Mouse (Mus musculus) lung, postnatal 0 days (tissue): ENCODE measurements around the gene Gpatch8. TPM values are rescaled to one million over a fixed set of nuclear protein-coding genes. Genes with fewer than 3 reads are reported as not detected.

ENCODE experiments used
- ATAC-seq: fragments of 200-750 bp; cut with Nextera tagmentation; 2 replicates; pipeline ENCODE4 v1.8.0; 2017; ENCODE audit warnings: moderate library complexity
- DNase-seq: peaks from one replicate; pipeline ENCODE4 v3.0.0-alpha.2; 2016; ENCODE audit warnings: low spot score
- H3K27ac ChIP-seq: fragments of 300-500 bp; sonication (generic); 2 replicates; pipeline ENCODE4 v1.5.1; 2014; ENCODE audit warnings: antibody characterized with exemption, mild to moderate bottlenecking, low read length, mixed read lengths
- H3K27me3 ChIP-seq: fragments of 300-500 bp; sonication (generic); replicated peaks from 2 replicates; pipeline ENCODE4 v1.6.1; 2014; ENCODE audit warnings: low read length, mixed read lengths; ENCODE audit not compliant: insufficient read depth
- H3K36me3 ChIP-seq: fragments of 300-500 bp; sonication (generic); 2 replicates; pipeline ENCODE4 v1.6.1; 2014; ENCODE audit warnings: low read length, mixed read lengths; ENCODE audit not compliant: insufficient read depth
- H3K4me1 ChIP-seq: fragments of 300-500 bp; sonication (generic); 2 replicates; pipeline ENCODE4 v1.6.1; 2014; ENCODE audit warnings: antibody characterized with exemption, low read depth, low read length, mixed read lengths; ENCODE audit not compliant: insufficient read depth
- H3K4me2 ChIP-seq: fragments of 300-500 bp; sonication (generic); replicated peaks from 2 replicates; pipeline ENCODE4 v1.6.1; 2014; ENCODE audit warnings: low read depth, mild to moderate bottlenecking, low read length, moderate library complexity, mixed read lengths
- H3K4me3 ChIP-seq: fragments of 300-500 bp; sonication (generic); 2 replicates; pipeline ENCODE4 v1.5.1; 2014; ENCODE audit warnings: low read depth, low read length
- H3K9ac ChIP-seq: fragments of 300-500 bp; sonication (generic); replicated peaks from 2 replicates; pipeline ENCODE4 v1.6.1; 2014; ENCODE audit warnings: low read depth, mild to moderate bottlenecking
- H3K9me3 ChIP-seq: fragments of 300-500 bp; sonication (generic); 2 replicates; pipeline ENCODE4 v1.6.1; 2016; ENCODE audit warnings: low read length, mixed read lengths
- CTCF ChIP-seq: IDR thresholded peaks from 2 replicates; pipeline ENCODE4 v1.5.1; 2016; ENCODE audit warnings: antibody characterized with exemption, mild to moderate bottlenecking
- EP300 ChIP-seq: IDR thresholded peaks from 2 replicates; pipeline ENCODE4 v1.6.1; 2016; ENCODE audit warnings: antibody characterized with exemption, mild to moderate bottlenecking, control low read depth
- WGBS: fragments of 180-500 bp; shearing (Covaris S2); extraction: QIAGEN DNeasy Blood & Tissue Kit; methylation state at CpG from one replicate; pipeline ENCODE4 v1.1.7; 2014; 5-methylcytosine and 5-hydroxymethylcytosine counted together
- polyA plus RNA-seq: library from polyadenylated mRNA; unstranded; fragments of >200 nt; fragmentation: Nextera tagmentation; extraction: Ambion mirVana; gene quantifications from 2 replicates; pipeline ENCODE4 v1.2.1, GENCODE M21; 2015

Gpatch8 gene
- polyA plus RNA-seq, result 25.3 and 27.4 TPM in 2 replicates

GRCm38 (mm10) chr11:102556031-102556715, at the start of gene Gpatch8:
Gpatch8 (minus strand) TSS chr11:102556392.
- WGBS, result 0% methylated on average over 44 of the region's 55 CpGs
- Histone ChIP-seq H3K9me3 (no peaks in the 10 kb centered on the region), H3K36me3 (no peaks in the 10 kb centered on the region), H3K4me2 (peak within 1 kb of the TSS; percentile 73), H3K4me3 (peak within 1 kb of the TSS; percentile 85), H3K4me1 (peaks cover 11% of the 10 kb centered on the region; the same call in 1 of the 2 replicates), H3K27ac (peak within 1 kb of the TSS; percentile 87), H3K9ac (peak within 1 kb of the TSS; percentile 88), H3K27me3 (no peaks in the 10 kb centered on the region)
- DNase-seq, result peak; percentile 99
- TF ChIP-seq EP300 (peak; percentile 61; the same call in 1 of the 2 replicates), CTCF (0 out of 2 replicates have a peak, but pooled peaks have one; percentile 3)
- ATAC-seq, result peak; percentile 99

- Histone ChIP-seq H3K4me2 (peak overlapping the region; percentile 88), H3K27me3 (0 out of 2 replicates have a peak, but pooled peaks cover 4% of the 10 kb centered on the region), H3K4me3 (peak overlapping the region; percentile 72), H3K9ac (peak overlapping the region; percentile 55), H3K9me3 (no peaks in the 10 kb centered on the region), H3K36me3 (no peaks in the 10 kb centered on the region), H3K27ac (peak overlapping the region; percentile 92), H3K4me1 (no peaks in the 10 kb centered on the region)
- under 1% methylated on average over 71 of the region's 74 CpGs for WGBS
- peak; percentile 46 for DNase-seq
- TF ChIP-seq EP300 (no peak), CTCF (peak; percentile 57)
- peak; percentile 10; the same call in 1 of the 2 replicates for ATAC-seq
Measured at GRCm38 (mm10) chr11:102604777-102605552, 48.8 kb upstream of the Gpatch8 start.

- H3K4me3 ChIP-seq, result peak within 1 kb of the TSS; percentile 72
- no peaks in the 10 kb centered on the region for H3K9me3 ChIP-seq
- peak within 1 kb of the TSS; percentile 55 for H3K9ac ChIP-seq
- peak within 1 kb of the TSS; percentile 95 for H3K27ac ChIP-seq
- 0% methylated on average over 27 of the region's 31 CpGs for WGBS
- H3K36me3 ChIP-seq, result no peaks in the 10 kb centered on the region
- no peaks in the 10 kb centered on the region for H3K4me1 ChIP-seq
- peak; percentile 93 for ATAC-seq
- no peak for TF ChIP-seq CTCF
- peak; percentile 82 for TF ChIP-seq EP300
- peak; percentile 99 for DNase-seq
- 0 out of 2 replicates have a peak, but pooled peaks cover 4% of the 10 kb centered on the region for H3K27me3 ChIP-seq
- peak within 1 kb of the TSS; percentile 88 for H3K4me2 ChIP-seq
Measured at GRCm38 (mm10) chr11:102604010-102604584, 47.9 kb upstream of the Gpatch8 start, which contains the start of gene Fzd2. Fzd2 (plus strand) TSS chr11:102604396.

- Histone ChIP-seq H3K4me1 (no peaks in the 10 kb centered on the region), H3K9ac (peak overlapping the region; percentile 39), H3K4me2 (peak overlapping the region; percentile 88), H3K9me3 (no peaks in the 10 kb centered on the region), H3K4me3 (peak overlapping the region; percentile 72), H3K27ac (peak overlapping the region; percentile 95), H3K27me3 (0 out of 2 replicates have a peak, but pooled peaks cover 4% of the 10 kb centered on the region), H3K36me3 (no peaks in the 10 kb centered on the region)
- WGBS, result under 1% methylated on average over 10 of the region's 10 CpGs
- ATAC-seq (peak; percentile 65), DNase-seq (peak; percentile 91)
- TF ChIP-seq EP300 (no peak), CTCF (no peak)
Measured at GRCm38 (mm10) chr11:102603496-102603850, 47.3 kb upstream of the Gpatch8 start.

- no peaks in the 10 kb centered on the region for H3K4me1 ChIP-seq
- ATAC-seq, result no peak
- H3K27me3 ChIP-seq, result 0 out of 2 replicates have a peak, but pooled peaks cover 4% of the 10 kb centered on the region
- 4% methylated on average over 13 of the region's 13 CpGs for WGBS
- peak; percentile 82 for DNase-seq
- no peak for TF ChIP-seq EP300
- no peaks in the 10 kb centered on the region for H3K9me3 ChIP-seq
- H3K36me3 ChIP-seq, result no peaks in the 10 kb centered on the region
- peak overlapping the region; percentile 72 for H3K4me3 ChIP-seq
- H3K4me2 ChIP-seq, result peak overlapping the region; percentile 88
- H3K9ac ChIP-seq, result peak overlapping the region; percentile 39
- H3K27ac ChIP-seq, result peak overlapping the region; percentile 95
Measured at GRCm38 (mm10) chr11:102602816-102603495, 46.8 kb upstream of the Gpatch8 start.
